Mouse (Mus musculus) CH12.LX (cell line): ENCODE measurements around the gene Aebp2. TPM values are rescaled to one million over a fixed set of nuclear protein-coding genes. Genes with fewer than 3 reads are reported as not detected.

Source experiments
- DNase-seq: peaks from one replicate; pipeline ENCODE4 v3.0.0-alpha.2; 2013; ENCODE audit errors: extremely low read depth
- H3K27ac ChIP-seq: 2 replicates; pipeline ENCODE4 v1.5.1; 2012; ENCODE audit warnings: low read depth, mild to moderate bottlenecking, control low read depth, moderate library complexity; ENCODE audit not compliant: insufficient read depth
- H3K27me3 ChIP-seq: replicated peaks from 2 replicates; pipeline ENCODE3; 2012; ENCODE audit warnings: inconsistent platforms
- H3K36me3 ChIP-seq, 2 experiments: replicated peaks in 1 of 2; 2 replicates each; pipeline versions ENCODE3 to v1.6.1; 2012; ENCODE audit warnings: inconsistent platforms in 1 of 2, low read length in 1 of 2, mild to moderate bottlenecking in 1 of 2, mixed read lengths in 1 of 2, moderate library complexity in 1 of 2; ENCODE audit not compliant: control insufficient read depth in 1 of 2, insufficient read depth in 1 of 2
- H3K4me1 ChIP-seq, 2 experiments: 2 replicates each; pipeline ENCODE4 v1.6.1; 2012; ENCODE audit warnings: inconsistent platforms in 1 of 2, moderate library complexity in 1 of 2; ENCODE audit not compliant: insufficient read depth in 2 of 2, control insufficient read depth in 1 of 2
- H3K4me2 ChIP-seq: 2 replicates; pipeline ENCODE4 v1.6.1; 2012; ENCODE audit warnings: low read depth, mild to moderate bottlenecking, control low read depth; ENCODE audit not compliant: poor library complexity, insufficient read depth, severe bottlenecking
- H3K4me3 ChIP-seq, 3 experiments: fragments of 150-350 bp in 1 of 3; sonication (generic) in 1 of 3; replicated peaks in 1 of 3; 2 replicates each; pipeline versions ENCODE3 to v1.5.1; 2011 to 2012; ENCODE audit warnings: low read depth in 2 of 3, low read length in 2 of 3, mild to moderate bottlenecking in 2 of 3, moderate library complexity in 2 of 3, control low read depth in 1 of 3, improper control_type of control experiment in 1 of 3, inconsistent platforms in 1 of 3, mixed read lengths in 1 of 3; ENCODE audit not compliant: poor library complexity in 1 of 3
- H3K79me2 ChIP-seq: replicated peaks from 2 replicates; pipeline ENCODE4 v1.6.1; 2012; ENCODE audit warnings: mild to moderate bottlenecking, moderate library complexity; ENCODE audit not compliant: control insufficient read depth, poor library complexity, insufficient read depth, severe bottlenecking; ENCODE audit errors: extremely low read depth
- H3K9ac ChIP-seq: 2 replicates; pipeline ENCODE4 v1.6.1; 2012; ENCODE audit warnings: low read depth, mild to moderate bottlenecking, control low read depth, moderate library complexity; ENCODE audit not compliant: insufficient read depth
- H3K9me3 ChIP-seq: replicated peaks from 2 replicates; pipeline ENCODE3; 2012; ENCODE audit warnings: low read length, inconsistent platforms, mixed read lengths
- CTCF ChIP-seq, 2 experiments: IDR thresholded peaks in 1 of 2; conservative IDR thresholded peaks in 1 of 2; 2 replicates each; pipeline ENCODE4 v1.5.1; 2011 to 2012; ENCODE audit warnings: low read depth in 2 of 2, low read length in 2 of 2, improper control_type of control experiment in 1 of 2, inconsistent platforms in 1 of 2, mild to moderate bottlenecking in 1 of 2, moderate library complexity in 1 of 2
- ELF1 ChIP-seq: IDR thresholded peaks from 2 replicates; pipeline ENCODE4 v1.6.1; 2014; ENCODE audit warnings: low read depth, mild to moderate bottlenecking, inconsistent platforms, low read length, improper control_type of control experiment
- EP300 ChIP-seq: IDR thresholded peaks from 2 replicates; pipeline ENCODE4 v1.6.1; 2011; ENCODE audit warnings: low read length, improper control_type of control experiment
- GABPA ChIP-seq: IDR thresholded peaks from 2 replicates; pipeline ENCODE4 v1.6.1; 2012; ENCODE audit warnings: low read depth, low read length, improper control_type of control experiment, inconsistent platforms; ENCODE audit not compliant: insufficient replicate concordance
- HCFC1 ChIP-seq: IDR thresholded peaks from 2 replicates; pipeline ENCODE4 v1.6.1; 2012; ENCODE audit warnings: low read depth, mild to moderate bottlenecking, inconsistent platforms, low read length, improper control_type of control experiment
- IRF4 ChIP-seq: IDR thresholded peaks from 2 replicates; pipeline ENCODE4 v1.6.1; 2014; ENCODE audit warnings: low read depth, mild to moderate bottlenecking, inconsistent platforms, low read length, improper control_type of control experiment
- JUN ChIP-seq: IDR thresholded peaks from 2 replicates; pipeline ENCODE4 v1.6.1; 2011; ENCODE audit warnings: low read depth, mild to moderate bottlenecking, low read length, improper control_type of control experiment, moderate library complexity; ENCODE audit not compliant: insufficient read depth
- KAT2A ChIP-seq: IDR thresholded peaks from 2 replicates; pipeline ENCODE4 v1.6.1; 2012; ENCODE audit warnings: low read length, improper control_type of control experiment, inconsistent platforms; ENCODE audit not compliant: insufficient replicate concordance
- MAFK ChIP-seq: IDR thresholded peaks from 2 replicates; pipeline ENCODE4 v1.6.1; 2011; ENCODE audit warnings: low read length, improper control_type of control experiment; ENCODE audit not compliant: insufficient replicate concordance
- MAZ ChIP-seq: IDR thresholded peaks from 2 replicates; pipeline ENCODE4 v1.6.1; 2012; ENCODE audit warnings: low read depth, mild to moderate bottlenecking, inconsistent platforms, low read length, improper control_type of control experiment, moderate library complexity
- MEF2A ChIP-seq: IDR thresholded peaks from 2 replicates; pipeline ENCODE4 v1.6.1; 2014; ENCODE audit warnings: low read depth, mild to moderate bottlenecking, inconsistent platforms, low read length, improper control_type of control experiment, borderline replicate concordance
- MXI1 ChIP-seq: IDR thresholded peaks from 2 replicates; pipeline ENCODE4 v1.6.1; 2011; ENCODE audit warnings: mild to moderate bottlenecking, low read depth, low read length, improper control_type of control experiment
- MYC ChIP-seq: IDR thresholded peaks from 2 replicates; pipeline ENCODE4 v1.6.1; 2011; ENCODE audit warnings: low read depth, mild to moderate bottlenecking, improper control_type of control experiment, low read length
- POLR2A ChIP-seq: IDR thresholded peaks from 2 replicates; pipeline ENCODE4 v1.6.1; 2011; ENCODE audit warnings: low read depth, mild to moderate bottlenecking, improper control_type of control experiment, low read length
- POLR2AphosphoS2 ChIP-seq: IDR thresholded peaks from 2 replicates; pipeline ENCODE4 v1.6.1; 2011; ENCODE audit warnings: low read depth, low read length, improper control_type of control experiment
- RAD21 ChIP-seq: IDR thresholded peaks from 2 replicates; pipeline ENCODE4 v1.6.1; 2011; ENCODE audit warnings: low read depth, mild to moderate bottlenecking, low read length, improper control_type of control experiment, moderate library complexity
- SIN3A ChIP-seq: IDR thresholded peaks from 2 replicates; pipeline ENCODE4 v1.6.1; 2012; ENCODE audit warnings: low read length, improper control_type of control experiment, inconsistent platforms
- TBP ChIP-seq: conservative IDR thresholded peaks from 2 replicates; pipeline ENCODE4 v1.6.1; 2011; ENCODE audit warnings: low read depth, low read length, improper control_type of control experiment
- UBTF ChIP-seq: IDR thresholded peaks from 2 replicates; pipeline ENCODE4 v1.6.1; 2012; ENCODE audit warnings: low read depth, mild to moderate bottlenecking, inconsistent platforms, low read length, improper control_type of control experiment, moderate library complexity
- USF1 ChIP-seq: IDR thresholded peaks from 2 replicates; pipeline ENCODE4 v1.6.1; 2014; ENCODE audit warnings: low read depth, mild to moderate bottlenecking, inconsistent platforms, low read length, improper control_type of control experiment
- ZNF384 ChIP-seq: IDR thresholded peaks from 2 replicates; pipeline ENCODE4 v1.6.1; 2012; ENCODE audit warnings: low read depth, low read length, improper control_type of control experiment, inconsistent platforms
- dilution Hi-C: fragments of 300-500 bp; cut with MboI; formaldehyde crosslinking; loops from 2 replicates; pipeline ENCODE4 v1.14.3; 2020; ENCODE audit warnings: low sequenced_read_pairs; ENCODE audit not compliant: extremely low pct_unique_long_range_greater_than_20kb, extremely low pct_ligation_motif_present
- in situ Hi-C: fragments of 300-500 bp; cut with MboI; formaldehyde crosslinking; loops from 3 replicates; pipeline ENCODE4 v1.14.3; 2019; ENCODE audit warnings: low sequenced_read_pairs, low pct_ligation_motif_present, low pct_unique_long_range_greater_than_20kb, mixed read lengths
- polyA plus RNA-seq: library from polyadenylated mRNA; unstranded; fragments of >175 nt; gene quantifications from 2 replicates; pipeline ENCODE4 v1.2.1, GENCODE M21; 2012; ENCODE audit warnings: low read depth; ENCODE audit not compliant: insufficient read length
- total RNA-seq, 2 experiments: library from RNA; depleted of rRNA; stranded (reverse); fragments of 300-350 nt in 1 of 2; fragments of >200 nt in 1 of 2; gene quantifications; 2 replicates each; pipeline ENCODE4 v1.2.3; 2012 to 2014

The Aebp2 gene
- total and polyA plus RNA-seq, 3 experiments, result 54.4 to 63.3 (median 59.9) TPM

GRCm38 (mm10) chr6:140657920-140658522, 35.6 kb downstream of the Aebp2 start:
- H3K9ac ChIP-seq, result no peak overlapping the region
- no peak overlapping the region for H3K27ac ChIP-seq
- H3K4me3 ChIP-seq, result no peak overlapping the region
- DNase-seq, result no peak
- peaks cover 0 to 8% of the 10 kb centered on the region in 2 experiments; a peak in 1 of 4 replicates for H3K4me1 ChIP-seq
- H3K79me2 ChIP-seq, result no peaks in the 10 kb centered on the region; the same call in 1 of the 2 replicates
- peaks cover 32 to 62% of the 10 kb centered on the region in 2 experiments for H3K36me3 ChIP-seq
- H3K4me2 ChIP-seq, result no peak overlapping the region
- H3K9me3 ChIP-seq, result no peaks in the 10 kb centered on the region
- dilution Hi-C loops (no loop called here), in situ Hi-C loops (no loop called here)
- H3K27me3 ChIP-seq, result no peaks in the 10 kb centered on the region
- TF ChIP-seq POLR2AphosphoS2 (peak; percentile 91), MAZ (no peak)

- Histone ChIP-seq H3K4me3 (no peak overlapping the region), H3K4me2 (no peak overlapping the region), H3K27ac (no peak overlapping the region), H3K4me1 (peaks cover 3 to 18% of the 10 kb centered on the region in 2 experiments; a peak in 3 of 4 replicates), H3K27me3 (no peaks in the 10 kb centered on the region), H3K9me3 (no peaks in the 10 kb centered on the region), H3K79me2 (no peaks in the 10 kb centered on the region), H3K9ac (no peak overlapping the region), H3K36me3 (peaks cover 15 to 38% of the 10 kb centered on the region in 2 experiments)
- dilution Hi-C loops, result no loop called here
- in situ Hi-C loops, result no loop called here
- no peak for TF ChIP-seq KAT2A
- TF ChIP-seq MXI1, result no peak
- TF ChIP-seq EP300, result no peak
- no peak for TF ChIP-seq USF1
- no peak for TF ChIP-seq MYC
- no peak for TF ChIP-seq JUN
- no peak for TF ChIP-seq TBP
- no peak for TF ChIP-seq MEF2A
- no peak for TF ChIP-seq SIN3A
- TF ChIP-seq MAFK, result no peak
- no peak for TF ChIP-seq GABPA
- TF ChIP-seq IRF4, result no peak
- no peak for TF ChIP-seq CTCF (conservative IDR thresholded peaks at IDR 0.05 in 1 of 2, IDR thresholded peaks at IDR 0.05 in 1 of 2; ENCODE audit: low read depth in 2 of 2, low read length in 2 of 2)
- TF ChIP-seq HCFC1, result no peak
- no peak for TF ChIP-seq UBTF
- TF ChIP-seq POLR2A, result no peak
- TF ChIP-seq ELF1, result no peak
- TF ChIP-seq ZNF384, result no peak
- TF ChIP-seq RAD21, result no peak
- no peak for TF ChIP-seq POLR2AphosphoS2
- DNase-seq, result no peak
These were observed 38.6 kb downstream of the Aebp2 start for GRCm38 (mm10) chr6:140661111-140661510.
